Mouse (Mus musculus) spleen, adult 2 months (tissue): Measurements from ENCODE around the gene Pamr1. TPM values are rescaled to one million over a fixed set of nuclear protein-coding genes. Genes with fewer than 3 reads are reported as not detected.

Experiments
- DNase-seq, 2 experiments: peaks; one replicate each; pipeline versions ENCODE4 v3.0.0 to v3.0.0-alpha.2; 2012 to 2021; ENCODE audit warnings: low spot score in 2 of 2, low read depth in 1 of 2
- H3K27ac ChIP-seq: fragments of 200-500 bp; 2 replicates; pipeline ENCODE4 v1.5.1; 2012; ENCODE audit warnings: low read length, inconsistent platforms; ENCODE audit not compliant: insufficient read depth
- H3K27me3 ChIP-seq: fragments of 200-500 bp; 2 replicates; pipeline ENCODE4 v1.6.1; 2012; ENCODE audit warnings: mild to moderate bottlenecking, moderate library complexity, low read length, inconsistent platforms; ENCODE audit not compliant: control insufficient read depth, insufficient read depth
- H3K36me3 ChIP-seq: fragments of 200-500 bp; 2 replicates; pipeline ENCODE4 v1.6.1; 2012; ENCODE audit warnings: mild to moderate bottlenecking, low read length, inconsistent platforms; ENCODE audit not compliant: control insufficient read depth, insufficient read depth
- H3K4me1 ChIP-seq: fragments of 200-500 bp; 2 replicates; pipeline ENCODE4 v1.6.1; 2011; ENCODE audit warnings: inconsistent platforms; ENCODE audit not compliant: control insufficient read depth, insufficient read depth, insufficient read length
- H3K4me3 ChIP-seq: fragments of 200-500 bp; 2 replicates; pipeline ENCODE4 v1.5.1; 2011; ENCODE audit warnings: mild to moderate bottlenecking, inconsistent platforms; ENCODE audit not compliant: insufficient read depth, insufficient read length; ENCODE audit errors: extremely low read depth
- CTCF ChIP-seq: fragments of 200-500 bp; IDR thresholded peaks from 2 replicates; pipeline ENCODE4 v1.5.1; 2011; ENCODE audit warnings: mild to moderate bottlenecking, inconsistent platforms; ENCODE audit not compliant: insufficient read depth, insufficient read length, insufficient replicate concordance; ENCODE audit errors: extremely low read depth
- POLR2A ChIP-seq: fragments of 200-500 bp; IDR thresholded peaks from 2 replicates; pipeline ENCODE4 v1.6.1; 2011; ENCODE audit warnings: low read depth, low read length, inconsistent platforms
- WGBS: fragments of 180-500 bp; shearing (Covaris S2); methylation state at CpG from one replicate; pipeline ENCODE4 v1.1.7; 2018; 5-methylcytosine and 5-hydroxymethylcytosine counted together
- polyA plus RNA-seq: library from polyadenylated mRNA; depleted of rRNA; stranded (reverse); fragments of >200 nt; gene quantifications from 2 replicates; pipeline ENCODE4 v1.2.3, GENCODE M21; 2012; rRNA removed

Pamr1 gene
- polyA plus RNA-seq, 1 experiment, result 0.48 TPM

- TF ChIP-seq POLR2A, result no peak
- TF ChIP-seq CTCF, result peak; percentile 67; the same call in 1 of the 2 replicates
- Histone ChIP-seq H3K4me3 (no peak overlapping the region), H3K27ac (no peak overlapping the region), H3K4me1 (no peaks in the 10 kb centered on the region), H3K27me3 (no peaks in the 10 kb centered on the region), H3K36me3 (no peaks in the 10 kb centered on the region)
- peak in 1 of 2 experiments; percentile 50 for DNase-seq
- WGBS, result 72% methylated on average over 6 of the region's 6 CpGs
Observed at GRCm38 (mm10) chr2:102675275-102675674, 125.5 kb downstream of the Pamr1 start.

GRCm38 (mm10) chr2:102676716-102677312 lies 127.0 kb downstream of the Pamr1 start:
- no peak overlapping the region for H3K4me3 ChIP-seq
- DNase-seq, result no peak
- H3K4me1 ChIP-seq, result no peaks in the 10 kb centered on the region
- TF ChIP-seq POLR2A, result no peak
- no peak for TF ChIP-seq CTCF
- no peak overlapping the region for H3K27ac ChIP-seq
- no peaks in the 10 kb centered on the region for H3K27me3 ChIP-seq
- 92% methylated on average over 9 of the region's 9 CpGs for WGBS
- no peaks in the 10 kb centered on the region for H3K36me3 ChIP-seq

GRCm38 (mm10) chr2:102677400-102677799 lies 127.6 kb downstream of the Pamr1 start:
- H3K27me3 ChIP-seq, result no peaks in the 10 kb centered on the region
- no peaks in the 10 kb centered on the region for H3K36me3 ChIP-seq
- H3K4me1 ChIP-seq, result no peaks in the 10 kb centered on the region
- H3K4me3 ChIP-seq, result no peak overlapping the region
- no peak for DNase-seq
- no peak overlapping the region for H3K27ac ChIP-seq
- 76% methylated on average over 6 of the region's 6 CpGs for WGBS
- no peak for TF ChIP-seq CTCF
- no peak for TF ChIP-seq POLR2A

- DNase-seq, result no peak
- Histone ChIP-seq H3K27ac (no peak overlapping the region), H3K4me1 (no peaks in the 10 kb centered on the region), H3K36me3 (no peaks in the 10 kb centered on the region), H3K4me3 (no peak overlapping the region), H3K27me3 (no peaks in the 10 kb centered on the region)
- TF ChIP-seq POLR2A (no peak), CTCF (no peak)
- WGBS, result 76% methylated on average over 7 of the region's 7 CpGs
Observed at GRCm38 (mm10) chr2:102681351-102681750, 131.5 kb downstream of the Pamr1 start.

GRCm38 (mm10) chr2:102682168-102682567 lies 132.4 kb downstream of the Pamr1 start:
- peak; percentile 8 to 49 for DNase-seq
- no peaks in the 10 kb centered on the region for H3K36me3 ChIP-seq
- no peaks in the 10 kb centered on the region for H3K27me3 ChIP-seq
- H3K4me3 ChIP-seq, result no peak overlapping the region
- TF ChIP-seq POLR2A (no peak), CTCF (peak; percentile 71; the same call in 1 of the 2 replicates)
- no peaks in the 10 kb centered on the region for H3K4me1 ChIP-seq
- WGBS, result 54% methylated on average over 5 of the region's 5 CpGs
- no peak overlapping the region for H3K27ac ChIP-seq

GRCm38 (mm10) chr2:102685371-102686107 lies 135.7 kb downstream of the Pamr1 start:
- TF ChIP-seq CTCF, result no peak
- TF ChIP-seq POLR2A, result no peak
- Histone ChIP-seq H3K27ac (no peak overlapping the region), H3K36me3 (no peaks in the 10 kb centered on the region), H3K4me3 (no peak overlapping the region), H3K27me3 (no peaks in the 10 kb centered on the region), H3K4me1 (no peaks in the 10 kb centered on the region)
- no peak for DNase-seq
- 88% methylated on average over 7 of the region's 7 CpGs for WGBS

- 88% methylated on average over 9 of the region's 9 CpGs for WGBS
- Histone ChIP-seq H3K36me3 (no peaks in the 10 kb centered on the region), H3K4me3 (no peak overlapping the region), H3K4me1 (no peaks in the 10 kb centered on the region), H3K27ac (no peak overlapping the region), H3K27me3 (no peaks in the 10 kb centered on the region)
- no peak for TF ChIP-seq POLR2A
- no peak for DNase-seq
Observed at GRCm38 (mm10) chr2:102686108-102686450, 136.3 kb downstream of the Pamr1 start.

Other genes with a start within 250 kb of the Pamr1 start
- 12.9 and 15.4 TPM in 2 replicates for gene Trim44, start 142.2 kb upstream of the Pamr1 start, polyA plus RNA-seq
- 0.56 and 0.98 TPM in 2 replicates for gene Fjx1, start 97.5 kb upstream of the Pamr1 start, polyA plus RNA-seq
- 2.5 and 3.1 TPM in 2 replicates for gene Slc1a2, start 108.6 kb downstream of the Pamr1 start, polyA plus RNA-seq